Mouse (Mus musculus): Measurements from ENCODE around the gene 9030025P20Rik. TPM values are rescaled to one million over a fixed set of nuclear protein-coding genes. Genes with fewer than 3 reads are reported as not detected.
"Not testable (repeated sequence)": the region's sequence is repeated elsewhere in the genome, so short reads cannot be mapped to it uniquely, and the experiment has no call there.

Gene 9030025P20Rik
- polyA plus RNA-seq, 1 experiment from 2014 or later, result 10.0 TPM

DNA sequence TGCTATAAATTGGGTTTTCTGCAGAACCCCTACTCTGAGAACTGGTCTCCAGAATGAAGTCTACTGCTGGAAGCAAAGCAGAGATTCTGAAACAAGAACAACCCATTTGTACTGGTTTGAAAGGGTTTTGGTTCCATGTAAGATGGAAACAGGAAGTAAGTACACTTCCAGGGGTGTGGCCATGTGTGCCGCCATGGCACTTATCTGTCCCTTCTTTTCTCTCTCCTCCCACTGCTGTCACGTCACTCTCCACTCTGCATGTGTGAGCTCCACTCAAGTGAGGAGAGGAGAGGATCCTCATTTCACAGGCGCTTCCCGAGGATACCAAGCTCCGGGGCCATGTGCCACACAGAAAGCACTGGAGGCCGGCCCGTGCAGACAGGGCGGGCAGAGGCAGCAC is 24.8 kb upstream of the 9030025P20Rik start:
- peaks cover 51% of the 10 kb centered on the region for H3K36me3 ChIP-seq
- 91% methylated on average over 8 of the region's 8 CpGs for WGBS

DNA sequence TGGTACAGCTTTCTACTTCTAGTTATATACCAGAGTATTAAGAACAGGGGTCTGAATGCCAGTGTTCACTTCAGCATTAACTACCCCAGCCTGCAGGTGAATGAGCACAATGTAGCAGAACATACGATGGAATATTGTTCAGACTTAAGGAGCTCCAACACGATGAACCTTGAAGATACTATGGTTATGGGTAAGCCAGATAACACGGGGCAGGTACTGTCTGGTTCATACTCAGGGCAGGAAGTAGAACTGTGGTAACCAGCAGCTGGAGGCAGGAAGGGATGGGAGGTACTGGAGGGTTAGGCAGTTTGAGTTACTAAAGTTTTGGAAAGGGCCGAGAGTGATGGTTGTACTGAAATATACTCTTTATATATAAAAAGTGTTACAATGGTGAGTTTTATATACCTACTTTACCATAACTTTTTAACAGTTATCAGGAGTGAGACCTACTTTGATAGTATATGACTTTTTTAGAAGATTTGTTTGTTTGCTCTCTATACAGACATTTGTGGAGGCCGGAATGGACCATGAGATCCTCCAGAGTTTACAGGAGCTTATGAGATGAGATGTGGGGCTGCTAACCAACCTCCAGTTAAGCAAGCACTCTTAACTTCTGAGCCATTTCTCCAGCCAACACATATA is 19.5 kb upstream of the 9030025P20Rik start:
- no peak overlapping the region for H3K27ac ChIP-seq
- no peak for ATAC-seq (ENCODE audit: low FRiP score)
- WGBS, result 92% methylated on average over 5 of the region's 5 CpGs
- no peak overlapping the region for H3K4me3 ChIP-seq
- H3K36me3 ChIP-seq, result peaks cover 9% of the 10 kb centered on the region
- no peaks in the 10 kb centered on the region for H3K9me3 ChIP-seq
- H3K4me2 ChIP-seq, result no peak overlapping the region
- no peaks in the 10 kb centered on the region for H3K27me3 ChIP-seq
- no peak overlapping the region for H3K9ac ChIP-seq
- H3K4me1 ChIP-seq (replicated peaks), result peaks cover 12% of the 10 kb centered on the region

More for the DNA sequence above, 24.8 kb upstream of the 9030025P20Rik start:
- ATAC-seq (ENCODE audit: low FRiP score), result no peak
- Histone ChIP-seq H3K27ac (no peak overlapping the region), H3K4me3 (no peak overlapping the region), H3K27me3 (no peaks in the 10 kb centered on the region), H3K4me2 (no peak overlapping the region), H3K4me1 (replicated peaks) (no peaks in the 10 kb centered on the region), H3K9ac (no peak overlapping the region), H3K9me3 (no peaks in the 10 kb centered on the region)

DNA sequence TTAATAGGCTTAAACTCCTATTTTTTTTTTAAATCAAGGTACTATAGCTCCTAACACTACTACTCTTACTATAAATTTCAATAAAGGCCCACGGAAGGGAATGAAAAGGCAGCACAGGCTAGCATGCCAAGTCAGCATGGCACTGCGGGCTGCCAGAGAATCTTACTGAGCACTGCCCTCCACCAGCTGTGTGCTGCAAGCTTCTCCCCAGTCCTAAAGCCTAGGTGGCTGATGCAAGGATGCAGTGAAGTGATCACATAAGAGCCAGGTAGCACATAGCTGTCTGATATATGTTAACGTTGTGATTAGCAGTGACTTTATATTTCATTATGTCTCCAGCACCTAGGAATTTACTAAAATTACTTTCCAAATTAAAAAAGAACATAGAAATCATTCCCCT is 18.3 kb upstream of the 9030025P20Rik start:
- H3K9me3 ChIP-seq, result no peaks in the 10 kb centered on the region
- WGBS, result 25% methylated on average over 3 of the region's 3 CpGs
- peak overlapping the region; percentile 46; the same call in 1 of the 2 replicates for H3K9ac ChIP-seq
- H3K4me1 ChIP-seq (replicated peaks), result peaks cover 12% of the 10 kb centered on the region
- H3K4me3 ChIP-seq, result peak overlapping the region; percentile 23
- peak overlapping the region; percentile 96 for H3K4me2 ChIP-seq
- no peaks in the 10 kb centered on the region for H3K27me3 ChIP-seq
- ATAC-seq (ENCODE audit: low FRiP score), result no peak
- 0 out of 2 replicates have a peak, but pooled peaks cover 2% of the 10 kb centered on the region for H3K36me3 ChIP-seq
- H3K27ac ChIP-seq, result no peak overlapping the region

DNA sequence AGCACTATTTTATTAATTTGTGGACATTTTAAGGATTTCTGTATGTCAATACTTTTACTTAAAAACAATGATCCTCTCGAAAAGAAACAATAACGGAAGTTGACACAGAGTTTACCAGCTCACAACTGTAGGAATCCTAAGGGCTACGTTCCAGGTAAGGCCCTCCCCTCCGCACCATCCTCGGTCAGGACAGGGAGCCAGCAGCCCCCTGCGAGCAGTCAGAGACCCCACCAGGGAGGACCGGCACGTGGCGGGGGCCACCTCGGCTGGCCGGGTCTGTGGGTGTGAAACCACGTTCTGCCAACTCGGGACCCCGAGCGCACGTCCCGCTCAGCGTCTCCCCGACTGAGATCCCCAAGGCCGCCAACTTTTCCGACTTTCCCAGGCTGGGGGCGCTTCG is 17.7 kb upstream of the 9030025P20Rik start:
- under 1% methylated on average over 19 of the region's 23 CpGs for WGBS

DNA sequence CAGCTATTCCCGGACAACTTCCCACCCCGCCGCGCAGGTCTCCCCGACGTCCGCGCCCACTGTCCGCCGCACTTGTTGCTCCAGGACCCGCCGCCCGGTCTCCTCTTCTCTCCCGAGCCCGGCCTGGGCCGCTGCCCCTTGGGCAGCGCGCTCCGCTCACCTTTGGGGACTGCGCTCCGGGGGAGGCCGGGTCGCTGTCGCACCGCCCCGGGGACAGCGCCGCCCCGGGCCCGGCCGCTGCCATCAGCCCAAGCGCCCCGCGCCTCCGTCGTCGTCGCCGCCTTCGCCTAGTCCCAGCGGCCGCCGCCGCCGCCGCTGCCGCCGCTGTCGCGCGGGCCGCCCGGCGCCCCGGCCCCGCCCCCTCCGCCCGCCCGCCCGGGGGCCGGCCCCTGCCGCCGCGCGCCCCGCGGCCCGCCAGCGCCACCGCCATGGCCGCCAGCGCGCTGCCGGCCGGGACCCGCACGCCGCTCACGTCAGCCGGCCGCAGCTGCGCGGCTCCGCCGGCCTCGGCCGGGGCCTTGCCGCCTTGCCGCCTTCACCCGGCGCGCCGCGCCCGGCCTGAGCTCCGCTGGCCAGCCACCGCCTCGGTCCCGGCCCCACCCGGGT is 17.2 kb upstream of the 9030025P20Rik start, which contains the start of gene Phf10:
Phf10 (minus strand) TSS at position 323 of the 606 bp plus-strand sequence.
- H3K9ac ChIP-seq, result peak within 1 kb of the TSS; percentile 82
- under 1% methylated on average over 50 of the region's 100 CpGs for WGBS
- peak within 1 kb of the TSS; percentile 96 for H3K4me2 ChIP-seq
- peak within 1 kb of the TSS; percentile 79 for H3K27ac ChIP-seq
- ATAC-seq (ENCODE audit: low FRiP score), result peak; percentile 25
- not testable (repeated sequence) for H3K27me3 ChIP-seq, H3K36me3 ChIP-seq, H3K9me3 ChIP-seq
- peaks cover 12% of the 10 kb centered on the region for H3K4me1 ChIP-seq (replicated peaks)
- peak within 1 kb of the TSS; percentile 73 for H3K4me3 ChIP-seq

More for the DNA sequence above, 17.7 kb upstream of the 9030025P20Rik start:
- ATAC-seq (ENCODE audit: low FRiP score), result peak; percentile 17
- 0 out of 2 replicates have a peak, but pooled peaks cover 2% of the 10 kb centered on the region for H3K36me3 ChIP-seq
- no peaks in the 10 kb centered on the region for H3K27me3 ChIP-seq
- peak overlapping the region; percentile 73 for H3K4me3 ChIP-seq
- H3K27ac ChIP-seq, result no peak overlapping the region
- peak overlapping the region; percentile 96 for H3K4me2 ChIP-seq
- H3K9me3 ChIP-seq, result no peaks in the 10 kb centered on the region
- H3K9ac ChIP-seq, result peak overlapping the region; percentile 82
- peaks cover 12% of the 10 kb centered on the region for H3K4me1 ChIP-seq (replicated peaks)

DNA sequence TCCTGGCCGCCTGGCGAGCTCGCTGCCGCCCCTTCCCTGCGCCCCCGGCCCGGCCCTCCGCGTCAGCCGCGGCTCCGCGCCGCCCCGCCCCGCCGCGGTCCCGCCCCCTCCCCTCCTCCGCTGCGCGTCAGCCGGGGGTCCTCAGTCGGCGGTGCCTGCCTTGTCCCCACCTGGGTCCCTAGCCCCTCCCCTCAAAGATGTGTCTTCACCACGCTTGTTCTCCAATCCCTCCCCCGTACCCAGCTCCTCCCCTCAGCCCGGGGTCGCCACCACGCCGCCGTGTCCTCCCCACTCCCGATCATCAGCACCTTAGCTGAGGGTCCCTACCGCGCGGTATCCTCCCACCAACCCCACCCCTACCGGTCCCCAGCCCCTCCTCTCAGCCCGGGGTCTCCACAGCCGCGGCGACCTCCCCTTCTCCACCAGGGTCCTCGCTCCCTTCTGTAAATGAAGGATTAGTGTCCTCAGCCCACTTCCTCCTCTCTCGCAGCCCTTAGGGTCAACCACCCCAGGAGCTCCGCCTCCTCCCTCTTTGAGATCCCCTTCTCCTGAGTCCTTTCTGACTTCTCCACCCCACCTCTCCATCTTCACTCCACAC is 16.6 kb upstream of the 9030025P20Rik start:
- not testable (repeated sequence) for H3K9ac ChIP-seq
- no CpG with 5 or more reads among the region's 44 CpGs for WGBS

DNA sequence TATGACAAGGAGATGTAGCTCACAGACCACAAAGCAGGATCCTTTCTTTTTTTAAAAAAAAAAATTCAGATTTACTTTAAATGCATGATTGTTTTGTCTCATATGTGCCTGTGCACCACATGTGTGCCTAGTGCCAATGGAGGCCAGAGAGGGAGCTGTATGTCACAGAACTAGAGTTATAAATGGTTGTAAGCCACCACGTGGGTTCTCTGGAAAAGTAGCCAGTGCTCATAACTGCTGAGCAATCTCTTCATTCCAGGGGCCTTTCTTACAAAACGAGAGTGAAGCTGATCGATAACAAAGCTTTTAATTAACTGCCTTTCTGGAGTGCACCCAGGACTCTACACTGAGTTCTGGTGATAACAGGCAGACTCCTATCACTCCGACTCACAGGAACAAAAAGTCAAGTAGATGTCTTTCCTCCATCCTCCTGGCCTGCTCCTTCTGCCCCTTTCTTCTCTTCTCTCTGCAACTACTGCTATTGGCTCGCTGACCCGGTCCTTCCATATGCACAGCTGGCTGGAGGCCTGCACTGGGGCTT is 9.8 kb upstream of the 9030025P20Rik start:
- not testable (repeated sequence) for H3K36me3 ChIP-seq; ATAC-seq (ENCODE audit: low FRiP score); H3K27me3 ChIP-seq; H3K4me2 ChIP-seq; H3K27ac ChIP-seq; H3K4me3 ChIP-seq; H3K4me1 ChIP-seq (replicated peaks); H3K9ac ChIP-seq; H3K9me3 ChIP-seq
- WGBS, result no CpG with 5 or more reads among the region's 6 CpGs

More for the DNA sequence above, 16.6 kb upstream of the 9030025P20Rik start:
- not testable (repeated sequence) for H3K36me3 ChIP-seq, H3K4me3 ChIP-seq, H3K27ac ChIP-seq, H3K4me2 ChIP-seq, H3K9me3 ChIP-seq, H3K27me3 ChIP-seq
- peaks cover 12% of the 10 kb centered on the region for H3K4me1 ChIP-seq (replicated peaks)
- ATAC-seq (ENCODE audit: low FRiP score), result peak; percentile 93

DNA sequence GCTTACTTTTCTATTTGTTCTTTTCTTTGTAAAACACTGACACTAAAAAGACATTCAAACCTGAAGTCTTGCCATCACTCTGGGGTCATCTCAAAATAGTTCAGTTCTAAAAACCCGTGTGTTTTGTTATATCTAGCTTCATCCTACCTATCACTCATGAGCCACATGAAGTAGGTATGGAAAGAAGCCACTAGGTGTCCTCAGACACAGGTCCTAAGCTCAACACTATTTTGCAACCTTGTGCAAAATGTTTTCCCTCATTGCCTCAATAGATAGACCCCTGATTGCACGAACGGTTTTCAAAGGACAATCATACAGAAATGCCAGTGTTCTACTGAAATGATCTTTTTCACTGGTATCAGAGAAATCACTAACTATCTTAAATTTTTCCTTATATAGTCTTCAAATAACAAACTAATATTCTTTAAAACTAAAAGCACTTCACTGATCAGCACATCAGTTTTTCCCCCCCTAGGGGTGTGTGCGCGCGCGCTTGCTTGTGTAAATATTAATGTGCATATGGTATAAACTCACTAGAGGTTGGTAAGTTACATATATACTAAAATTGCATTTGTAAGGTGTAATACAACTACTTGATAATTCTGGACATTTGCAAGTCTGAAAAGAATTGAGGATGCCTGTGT is 428 bp upstream of the 9030025P20Rik start:
- not testable (repeated sequence) for H3K4me1 ChIP-seq (replicated peaks); H3K9me3 ChIP-seq; H3K27ac ChIP-seq; H3K9ac ChIP-seq; H3K27me3 ChIP-seq; H3K36me3 ChIP-seq; ATAC-seq (ENCODE audit: low FRiP score)
- 3% methylated on average over 4 of the region's 7 CpGs for WGBS
- Histone ChIP-seq H3K4me2 (peak overlapping the region; percentile 40), H3K4me3 (0 out of 2 replicates have a peak overlapping the region, but pooled peaks have one; percentile 21)

DNA sequence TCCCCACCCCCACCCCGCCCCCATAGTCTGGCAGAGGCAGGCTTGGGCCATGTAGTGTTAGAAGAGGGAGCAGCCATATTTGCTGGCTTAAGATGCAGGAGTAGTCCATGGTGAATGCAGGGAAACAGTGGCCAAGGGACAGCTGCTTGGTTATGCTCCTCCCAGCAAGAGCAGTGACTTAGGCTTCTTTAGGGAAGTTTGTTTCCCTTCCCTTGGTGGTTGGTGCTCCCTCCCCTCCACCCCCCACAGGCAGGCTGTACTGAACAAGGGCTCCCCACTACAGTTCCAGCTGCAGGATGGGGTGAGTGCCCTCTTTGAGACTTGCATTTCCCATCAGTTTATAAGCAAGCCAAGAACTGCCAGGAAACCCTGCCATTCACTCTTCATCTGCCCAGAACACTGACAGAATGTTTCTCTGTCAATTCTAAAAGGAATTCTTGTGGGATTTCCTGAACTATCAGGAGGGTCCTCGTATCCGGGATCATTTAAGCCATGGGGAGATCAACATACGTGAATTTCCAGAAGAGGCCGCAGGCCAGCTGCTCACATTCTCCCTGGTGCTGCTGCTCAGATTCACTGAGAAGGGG is 11.9 kb downstream of the 9030025P20Rik start:
- H3K4me1 ChIP-seq (replicated peaks); H3K9ac ChIP-seq; H3K9me3 ChIP-seq; H3K27me3 ChIP-seq; ATAC-seq (ENCODE audit: low FRiP score); H3K36me3 ChIP-seq; H3K27ac ChIP-seq; H3K4me2 ChIP-seq; H3K4me3 ChIP-seq: not testable (repeated sequence)
- 71% methylated on average over 4 of the region's 5 CpGs for WGBS

DNA sequence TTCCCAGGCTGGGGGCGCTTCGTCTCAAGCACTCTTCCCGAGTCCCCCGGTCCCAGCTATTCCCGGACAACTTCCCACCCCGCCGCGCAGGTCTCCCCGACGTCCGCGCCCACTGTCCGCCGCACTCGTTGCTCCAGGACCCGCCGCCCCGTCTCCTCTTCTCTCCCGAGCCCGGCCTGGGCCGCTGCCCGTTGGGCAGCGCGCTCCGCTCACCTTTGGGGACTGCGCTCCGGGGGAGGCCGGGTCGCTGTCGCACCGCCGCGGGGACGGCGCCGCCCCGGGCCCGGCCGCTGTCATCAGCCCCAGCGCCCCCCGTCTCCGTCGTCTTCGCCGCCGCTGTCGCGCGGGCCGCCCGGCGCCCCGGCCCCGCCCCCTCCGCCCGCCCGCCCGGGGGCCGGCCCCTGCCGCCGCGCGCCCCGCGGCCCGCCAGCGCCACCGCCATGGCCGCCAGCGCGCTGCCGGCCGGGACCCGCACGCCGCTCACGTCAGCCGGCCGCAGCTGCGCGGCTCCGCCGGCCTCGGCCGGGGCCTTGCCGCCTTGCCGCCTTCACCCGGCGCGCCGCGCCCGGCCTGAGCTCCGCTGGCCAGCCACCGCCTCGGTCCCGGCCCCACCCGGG is 14.4 kb downstream of the 9030025P20Rik start:
- not testable (repeated sequence) for H3K27me3 ChIP-seq; H3K36me3 ChIP-seq; H3K4me1 ChIP-seq (replicated peaks); H3K9ac ChIP-seq; H3K4me3 ChIP-seq; H3K4me2 ChIP-seq; H3K9me3 ChIP-seq; H3K27ac ChIP-seq
- ATAC-seq (ENCODE audit: low FRiP score), result peak; percentile 78
- WGBS, result no CpG with 5 or more reads among the region's 98 CpGs

DNA sequence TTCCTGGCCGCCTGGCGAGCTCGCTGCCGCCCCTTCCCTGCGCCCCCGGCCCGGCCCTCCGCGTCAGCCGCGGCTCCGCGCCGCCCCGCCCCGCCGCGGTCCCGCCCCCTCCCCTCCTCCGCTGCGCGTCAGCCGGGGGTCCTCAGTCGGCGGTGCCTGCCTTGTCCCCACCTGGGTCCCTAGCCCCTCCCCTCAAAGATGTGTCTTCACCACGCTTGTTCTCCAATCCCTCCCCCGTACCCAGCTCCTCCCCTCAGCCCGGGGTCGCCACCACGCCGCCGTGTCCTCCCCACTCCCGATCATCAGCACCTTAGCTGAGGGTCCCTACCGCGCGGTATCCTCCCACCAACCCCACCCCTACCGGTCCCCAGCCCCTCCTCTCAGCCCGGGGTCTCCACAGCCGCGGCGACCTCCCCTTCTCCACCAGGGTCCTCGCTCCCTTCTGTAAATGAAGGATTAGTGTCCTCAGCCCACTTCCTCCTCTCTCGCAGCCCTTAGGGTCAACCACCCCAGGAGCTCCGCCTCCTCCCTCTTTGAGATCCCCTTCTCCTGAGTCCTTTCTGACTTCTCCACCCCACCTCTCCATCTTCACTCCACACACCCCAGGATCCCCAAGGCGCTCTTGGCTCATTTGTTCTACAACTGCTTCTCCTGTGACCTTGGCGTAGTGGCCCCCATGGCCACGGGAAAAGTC is 15.0 kb downstream of the 9030025P20Rik start:
- not testable (repeated sequence) for H3K9ac ChIP-seq, H3K9me3 ChIP-seq
- no CpG with 5 or more reads among the region's 47 CpGs for WGBS

More for the DNA sequence above, 15.0 kb downstream of the 9030025P20Rik start:
- not testable (repeated sequence) for H3K4me1 ChIP-seq (replicated peaks); H3K27ac ChIP-seq; H3K27me3 ChIP-seq; H3K4me2 ChIP-seq; H3K36me3 ChIP-seq; H3K4me3 ChIP-seq
- peak; percentile 90 for ATAC-seq (ENCODE audit: low FRiP score)
